Mouse (Mus musculus): ENCODE data around the gene Gm47959.
"Not testable (repeated sequence)": the region's sequence is repeated elsewhere in the genome, so short reads cannot be mapped to it uniquely, and the experiment has no call there.

Gene Gm47959

GRCm38 (mm10) chr1:83000306-83000705 is at the start of gene Gm47959:
Gm47959 (plus strand) TSS chr1:83000548.
- in situ Hi-C loops (cut with MboI), result not testable (repeated sequence)

- in situ Hi-C loops (cut with MboI), result not testable (repeated sequence)
Measured at GRCm38 (mm10) chr1:82955913-82956312, 44.4 kb upstream of the Gm47959 start, which contains the start of gene Gm7544. Gm7544 (minus strand) TSS chr1:82956013.

- in situ Hi-C loops (cut with MboI), result no loop called here
Measured at GRCm38 (mm10) chr1:82959870-82960385, 40.4 kb upstream of the Gm47959 start, which contains the start of gene Gm47955. Gm47955 (plus strand) TSS chr1:82960286.

- in situ Hi-C loops (cut with MboI), result no loop called here
Measured at GRCm38 (mm10) chr1:82966413-82966812, 33.9 kb upstream of the Gm47959 start.

- in situ Hi-C loops (cut with MboI), result no loop called here
Measured at GRCm38 (mm10) chr1:82972046-82972445, 28.3 kb upstream of the Gm47959 start.

- in situ Hi-C loops (cut with MboI), result no loop called here
Measured at GRCm38 (mm10) chr1:82973244-82973643, 27.1 kb upstream of the Gm47959 start.

- in situ Hi-C loops (cut with MboI), result no loop called here
Measured at GRCm38 (mm10) chr1:82973901-82974300, 26.4 kb upstream of the Gm47959 start.

- in situ Hi-C loops (cut with MboI), result no loop called here
Measured at GRCm38 (mm10) chr1:82974342-82974741, 26.0 kb upstream of the Gm47959 start.

GRCm38 (mm10) chr1:82975750-82976149 is 24.6 kb upstream of the Gm47959 start:
- in situ Hi-C loops (cut with MboI), result no loop called here

- in situ Hi-C loops (cut with MboI), result no loop called here
Measured at GRCm38 (mm10) chr1:82977840-82978239, 22.5 kb upstream of the Gm47959 start.

GRCm38 (mm10) chr1:82986738-82987137 is 13.6 kb upstream of the Gm47959 start:
- in situ Hi-C loops (cut with MboI), result loop anchor here (10.0 kb wide), 1 partner anchor 182 kb away; no protein-coding TSS in a partner anchor

GRCm38 (mm10) chr1:82987530-82988198 is 12.7 kb upstream of the Gm47959 start:
- in situ Hi-C loops (cut with MboI), result loop anchor here (10.0 kb wide), 1 partner anchor 183 kb away; no protein-coding TSS in a partner anchor

GRCm38 (mm10) chr1:82991062-82991461 is 9.3 kb upstream of the Gm47959 start:
- in situ Hi-C loops (cut with MboI), result no loop called here

GRCm38 (mm10) chr1:82991596-82991995 is 8.8 kb upstream of the Gm47959 start:
- in situ Hi-C loops (cut with MboI), result no loop called here

- in situ Hi-C loops (cut with MboI), result no loop called here
Measured at GRCm38 (mm10) chr1:82992093-82992492, 8.3 kb upstream of the Gm47959 start.

GRCm38 (mm10) chr1:82993947-82994346 is 6.4 kb upstream of the Gm47959 start:
- in situ Hi-C loops (cut with MboI), result no loop called here

- in situ Hi-C loops (cut with MboI), result no loop called here
Measured at GRCm38 (mm10) chr1:83006218-83007179, 6.2 kb downstream of the Gm47959 start.

- in situ Hi-C loops (cut with MboI), result no loop called here
Measured at GRCm38 (mm10) chr1:83007471-83007870, 7.1 kb downstream of the Gm47959 start.

GRCm38 (mm10) chr1:83014477-83014876 is 14.1 kb downstream of the Gm47959 start:
- in situ Hi-C loops (cut with MboI), result no loop called here

- in situ Hi-C loops (cut with MboI), result no loop called here
Measured at GRCm38 (mm10) chr1:83015329-83015879, 15.1 kb downstream of the Gm47959 start.

GRCm38 (mm10) chr1:83016556-83016955 is 16.2 kb downstream of the Gm47959 start:
- in situ Hi-C loops (cut with MboI), result no loop called here

GRCm38 (mm10) chr1:83031950-83032349 is 31.6 kb downstream of the Gm47959 start:
- in situ Hi-C loops (cut with MboI), result no loop called here

Measured in mature B cell (primary cell).